Mouse (Mus musculus) heart, postnatal 0 days (tissue): ENCODE data around the gene St3gal3.

ENCODE experiments used
- CTCF ChIP-seq: IDR thresholded peaks from 2 replicates; pipeline ENCODE4 v1.5.1; 2016; ENCODE audit warnings: antibody characterized with exemption, control low read depth, low read depth
- EP300 ChIP-seq: IDR thresholded peaks from 2 replicates; pipeline ENCODE4 v1.6.1; 2016; ENCODE audit warnings: antibody characterized with exemption, low read depth

DNA sequence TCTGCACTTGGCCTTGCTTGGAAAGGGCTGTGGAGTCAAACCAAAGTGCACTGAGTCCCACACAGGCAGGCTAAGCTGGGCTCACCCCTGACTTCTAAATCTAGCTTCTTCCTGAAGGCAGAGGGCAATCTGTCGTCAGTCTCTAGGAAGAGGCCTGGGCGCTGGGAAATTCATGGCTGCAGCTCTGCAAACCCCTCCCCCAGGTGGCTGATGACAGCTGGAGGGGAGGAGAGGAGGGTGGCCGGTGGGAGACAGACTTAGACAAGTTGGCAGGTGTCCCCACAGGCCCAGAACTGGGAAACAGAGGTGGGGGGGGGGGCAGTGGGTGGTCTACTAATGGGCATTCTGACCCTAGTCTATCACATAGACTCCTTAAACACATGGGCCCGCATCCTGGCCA, 177.2 kb downstream of the St3gal3 start:
- TF ChIP-seq CTCF, result no peak
- no peak for TF ChIP-seq EP300
